8 mouse cellular contexts compared by ENCODE assay signal in genomic region chr2:169750574-169751491, GRCm38 (mm10).
DNase-seq lines count a peak whose midpoint lies in the region; ATAC-seq and TF ChIP-seq lines count a peak whose summit lies in the region.

No protein-coding gene starts in this region.

- no peaks in the 10 kb centered on the region for H3K36me3 ChIP-seq in forebrain, embryonic 15.5 days
- no peaks in the 10 kb centered on the region for H3K36me3 ChIP-seq in hindbrain, embryonic 12.5 days
- H3K36me3 ChIP-seq in limb, embryonic 14.5 days (ENCODE audit: control insufficient read depth, insufficient read depth, low read length) = no peaks in the 10 kb centered on the region
- no peaks in the 10 kb centered on the region for H3K36me3 ChIP-seq in stomach, embryonic 16.5 days (ENCODE audit: control insufficient read depth, insufficient read depth, low read length)

- no peak overlapping the region for H3K27ac ChIP-seq in forebrain, embryonic 15.5 days (replicated peaks)
- H3K27ac ChIP-seq in hindbrain, embryonic 12.5 days = 0 out of 2 replicates have a peak overlapping the region, but pooled peaks have one; percentile 18
- H3K27ac ChIP-seq in limb, embryonic 14.5 days (replicated peaks; ENCODE audit: low read depth, low read length) = peak overlapping the region; percentile 71
- peak overlapping the region; percentile 68 for H3K27ac ChIP-seq in stomach, embryonic 16.5 days (ENCODE audit: low read length)

- H3K4me2 ChIP-seq in forebrain, embryonic 15.5 days (replicated peaks) = no peak overlapping the region
- H3K4me2 ChIP-seq in hindbrain, embryonic 12.5 days (replicated peaks) = no peak overlapping the region
- H3K4me2 ChIP-seq in limb, embryonic 14.5 days (replicated peaks; ENCODE audit: low read depth, low read length, severe bottlenecking) = no peak overlapping the region
- no peak overlapping the region for H3K4me2 ChIP-seq in stomach, embryonic 16.5 days (ENCODE audit: low read depth, low read length)

- DNase-seq in adrenal gland, adult (ENCODE audit: inconsistent age in 2 of 2, low spot score in 1 of 2) = peak; percentile 35 to 88
- DNase-seq in adrenal gland, postnatal 4 days (ENCODE audit: low spot score in 2 of 2) = no peak
- DNase-seq in limb, embryonic 14.5 days (ENCODE audit: low spot score) = peak; percentile 78
- DNase-seq in left cerebral cortex, adult 8-10 months (ENCODE audit: low spot score in 2 of 2) = no peak
- no peak for DNase-seq in right cerebral cortex, postnatal 14 days

- ATAC-seq in forebrain, embryonic 15.5 days (replicated peaks) = 0 out of 2 replicates have a peak, but pooled peaks have one; percentile 43
- ATAC-seq in hindbrain, embryonic 12.5 days (ENCODE audit: low FRiP score) = no peak
- ATAC-seq in limb, embryonic 14.5 days (ENCODE audit: low FRiP score, low read depth) = peak; percentile 48
- ATAC-seq in stomach, embryonic 16.5 days (ENCODE audit: insufficient read depth, low FRiP score) = peak; percentile 54

- no peaks in the 10 kb centered on the region for H3K9me3 ChIP-seq in forebrain, embryonic 15.5 days
- H3K9me3 ChIP-seq in hindbrain, embryonic 12.5 days (replicated peaks) = 0 out of 2 replicates have a peak, but pooled peaks cover 3% of the 10 kb centered on the region
- no peaks in the 10 kb centered on the region for H3K9me3 ChIP-seq in limb, embryonic 14.5 days (ENCODE audit: control insufficient read depth, low read length)
- H3K9me3 ChIP-seq in stomach, embryonic 16.5 days (replicated peaks; ENCODE audit: control insufficient read depth, low read length) = no peaks in the 10 kb centered on the region

- H3K9ac ChIP-seq in forebrain, embryonic 15.5 days (replicated peaks) = no peak overlapping the region
- H3K9ac ChIP-seq in hindbrain, embryonic 12.5 days = no peak overlapping the region
- H3K9ac ChIP-seq in limb, embryonic 14.5 days (ENCODE audit: low read depth, low read length, severe bottlenecking) = no peak overlapping the region
- no peak overlapping the region for H3K9ac ChIP-seq in stomach, embryonic 16.5 days (ENCODE audit: low read length)

- peaks cover 22% of the 10 kb centered on the region for H3K4me1 ChIP-seq in forebrain, embryonic 15.5 days
- peaks cover 4% of the 10 kb centered on the region; the same call in 1 of the 2 replicates for H3K4me1 ChIP-seq in hindbrain, embryonic 12.5 days
- peaks cover 43% of the 10 kb centered on the region for H3K4me1 ChIP-seq in limb, embryonic 14.5 days (ENCODE audit: control insufficient read depth, insufficient read depth, low read length)
- peaks cover 18% of the 10 kb centered on the region for H3K4me1 ChIP-seq in stomach, embryonic 16.5 days (ENCODE audit: control insufficient read depth, insufficient read depth, low read length)

- TF ChIP-seq POLR2A in limb, embryonic 14.5 days (IDR thresholded peaks at IDR 0.05; ENCODE audit: borderline replicate concordance, extremely low read depth, insufficient read depth, insufficient read length) = no peak

- H3K4me3 ChIP-seq in forebrain, embryonic 15.5 days = no peak overlapping the region
- no peak overlapping the region for H3K4me3 ChIP-seq in hindbrain, embryonic 12.5 days
- H3K4me3 ChIP-seq in limb, embryonic 14.5 days (replicated peaks; ENCODE audit: low read length) = no peak overlapping the region
- no peak overlapping the region for H3K4me3 ChIP-seq in stomach, embryonic 16.5 days (replicated peaks; ENCODE audit: low read length)

- 48% methylated on average over 15 of the region's 15 CpGs for WGBS in forebrain, embryonic 15.5 days
- WGBS in hindbrain, embryonic 12.5 days = 61% methylated on average over 15 of the region's 15 CpGs
- 18% methylated on average over 15 of the region's 15 CpGs for WGBS in limb, embryonic 14.5 days
- 32% methylated on average over 15 of the region's 15 CpGs for WGBS in stomach, embryonic 16.5 days

- no peaks in the 10 kb centered on the region for H3K27me3 ChIP-seq in forebrain, embryonic 15.5 days
- H3K27me3 ChIP-seq in hindbrain, embryonic 12.5 days = no peaks in the 10 kb centered on the region
- no peaks in the 10 kb centered on the region for H3K27me3 ChIP-seq in limb, embryonic 14.5 days (ENCODE audit: control insufficient read depth, insufficient read depth, low read length)
- H3K27me3 ChIP-seq in stomach, embryonic 16.5 days (ENCODE audit: control insufficient read depth, insufficient read depth, low read length) = no peaks in the 10 kb centered on the region

Comparison
In these comparisons a context has a peak if more than half of its experiments do, and no peak if none do; other contexts are left out.
1. DNase-seq: peak in adrenal gland, adult (2 of 2) and limb, embryonic 14.5 days (single experiment); none in adrenal gland, postnatal 4 days (0 of 2), left cerebral cortex, adult 8-10 months (0 of 2) and right cerebral cortex, postnatal 14 days (single experiment).